Mouse (Mus musculus): Measurements from ENCODE around the gene Fryl.

GRCm38 (mm10) chr5:73295916-73296315 is 39.5 kb upstream of the Fryl start:
- no peak for TF ChIP-seq CTCF (IDR thresholded peaks at IDR 0.05; ENCODE audit: borderline replicate concordance, control insufficient read depth, extremely low read depth, insufficient read depth, low read length, poor library complexity)
- no peak for TF ChIP-seq POLR2A (IDR thresholded peaks at IDR 0.05; ENCODE audit: control insufficient read depth, extremely low read depth, insufficient read depth, low read length, poor library complexity)
